Mouse (Mus musculus) retina, embryonic 14.5 days (tissue): ENCODE measurements around the gene Rab1b.

Experiments
- DNase-seq: peaks from one replicate; pipeline ENCODE4 v3.0.0-alpha.2; 2015; ENCODE audit warnings: low spot score

Rab1b gene

GRCm38 (mm10) chr19:5071545-5072369, 35.1 kb downstream of the Rab1b start:
- peak; percentile 85 for DNase-seq

GRCm38 (mm10) chr19:5071077-5071476, 35.8 kb downstream of the Rab1b start:
- no peak for DNase-seq

- DNase-seq: no peak
Observed at GRCm38 (mm10) chr19:5069978-5070377, 36.9 kb downstream of the Rab1b start.

GRCm38 (mm10) chr19:5069486-5069885, 37.4 kb downstream of the Rab1b start:
- DNase-seq: no peak

- no peak for DNase-seq
Observed at GRCm38 (mm10) chr19:5068570-5069234, 38.2 kb downstream of the Rab1b start.

GRCm38 (mm10) chr19:5067867-5068569, 38.9 kb downstream of the Rab1b start, which contains the start of gene Cd248:
Cd248 (plus strand) TSS chr19:5068078.
- DNase-seq: peak; percentile 61

GRCm38 (mm10) chr19:5067040-5067799, 39.7 kb downstream of the Rab1b start:
- no peak for DNase-seq

- DNase-seq: no peak
Observed at GRCm38 (mm10) chr19:5065104-5065503, 41.8 kb downstream of the Rab1b start.

GRCm38 (mm10) chr19:5062446-5062845, 44.4 kb downstream of the Rab1b start:
- no peak for DNase-seq

GRCm38 (mm10) chr19:5062041-5062440, 44.8 kb downstream of the Rab1b start:
- DNase-seq: no peak

GRCm38 (mm10) chr19:5060365-5061330, 46.2 kb downstream of the Rab1b start:
- no peak for DNase-seq

- DNase-seq: peak; percentile 47
Observed at GRCm38 (mm10) chr19:5058801-5059771, 47.8 kb downstream of the Rab1b start.

GRCm38 (mm10) chr19:5057876-5058775, 48.7 kb downstream of the Rab1b start:
- no peak for DNase-seq

GRCm38 (mm10) chr19:5056251-5056650, 50.6 kb downstream of the Rab1b start:
- peak; percentile 86 for DNase-seq

GRCm38 (mm10) chr19:5053909-5054308, 53.0 kb downstream of the Rab1b start:
- DNase-seq: peak; percentile 77

- DNase-seq: no peak
Observed at GRCm38 (mm10) chr19:5052853-5053252, 54.0 kb downstream of the Rab1b start.

GRCm38 (mm10) chr19:5052166-5052822, 54.6 kb downstream of the Rab1b start:
- DNase-seq: no peak

- no peak for DNase-seq
Observed at GRCm38 (mm10) chr19:5051515-5051914, 55.4 kb downstream of the Rab1b start.
